Mouse (Mus musculus) CH12.LX (cell line): ENCODE measurements around the gene Plekha7. TPM values are rescaled to one million over a fixed set of nuclear protein-coding genes. Genes with fewer than 3 reads are reported as not detected.

ENCODE experiments used
- DNase-seq: peaks from one replicate; pipeline ENCODE4 v3.0.0-alpha.2; 2013; ENCODE audit errors: extremely low read depth
- H3K27ac ChIP-seq: 2 replicates; pipeline ENCODE4 v1.5.1; 2012; ENCODE audit warnings: low read depth, mild to moderate bottlenecking, control low read depth, moderate library complexity; ENCODE audit not compliant: insufficient read depth
- H3K27me3 ChIP-seq: replicated peaks from 2 replicates; pipeline ENCODE3; 2012; ENCODE audit warnings: inconsistent platforms
- H3K36me3 ChIP-seq, 2 experiments: replicated peaks in 1 of 2; 2 replicates each; pipeline versions ENCODE3 to v1.6.1; 2012; ENCODE audit warnings: inconsistent platforms in 1 of 2, low read length in 1 of 2, mild to moderate bottlenecking in 1 of 2, mixed read lengths in 1 of 2, moderate library complexity in 1 of 2; ENCODE audit not compliant: control insufficient read depth in 1 of 2, insufficient read depth in 1 of 2
- H3K4me1 ChIP-seq, 2 experiments: 2 replicates each; pipeline ENCODE4 v1.6.1; 2012; ENCODE audit warnings: inconsistent platforms in 1 of 2, moderate library complexity in 1 of 2; ENCODE audit not compliant: insufficient read depth in 2 of 2, control insufficient read depth in 1 of 2
- H3K4me2 ChIP-seq: 2 replicates; pipeline ENCODE4 v1.6.1; 2012; ENCODE audit warnings: low read depth, mild to moderate bottlenecking, control low read depth; ENCODE audit not compliant: poor library complexity, insufficient read depth, severe bottlenecking
- H3K4me3 ChIP-seq, 3 experiments: fragments of 150-350 bp in 1 of 3; sonication (generic) in 1 of 3; replicated peaks in 1 of 3; 2 replicates each; pipeline versions ENCODE3 to v1.5.1; 2011 to 2012; ENCODE audit warnings: low read depth in 2 of 3, low read length in 2 of 3, mild to moderate bottlenecking in 2 of 3, moderate library complexity in 2 of 3, control low read depth in 1 of 3, improper control_type of control experiment in 1 of 3, inconsistent platforms in 1 of 3, mixed read lengths in 1 of 3; ENCODE audit not compliant: poor library complexity in 1 of 3
- H3K79me2 ChIP-seq: replicated peaks from 2 replicates; pipeline ENCODE4 v1.6.1; 2012; ENCODE audit warnings: mild to moderate bottlenecking, moderate library complexity; ENCODE audit not compliant: control insufficient read depth, poor library complexity, insufficient read depth, severe bottlenecking; ENCODE audit errors: extremely low read depth
- H3K9ac ChIP-seq: 2 replicates; pipeline ENCODE4 v1.6.1; 2012; ENCODE audit warnings: low read depth, mild to moderate bottlenecking, control low read depth, moderate library complexity; ENCODE audit not compliant: insufficient read depth
- H3K9me3 ChIP-seq: replicated peaks from 2 replicates; pipeline ENCODE3; 2012; ENCODE audit warnings: low read length, inconsistent platforms, mixed read lengths
- CHD1 ChIP-seq: IDR thresholded peaks from 2 replicates; pipeline ENCODE4 v1.6.1; 2012; ENCODE audit warnings: low read depth, low read length, improper control_type of control experiment, inconsistent platforms
- CHD2 ChIP-seq: IDR thresholded peaks from 2 replicates; pipeline ENCODE4 v1.6.1; 2011; ENCODE audit warnings: low read length, improper control_type of control experiment
- CTCF ChIP-seq, 2 experiments: IDR thresholded peaks in 1 of 2; conservative IDR thresholded peaks in 1 of 2; 2 replicates each; pipeline ENCODE4 v1.5.1; 2011 to 2012; ENCODE audit warnings: low read depth in 2 of 2, low read length in 2 of 2, improper control_type of control experiment in 1 of 2, inconsistent platforms in 1 of 2, mild to moderate bottlenecking in 1 of 2, moderate library complexity in 1 of 2
- E2F4 ChIP-seq: IDR thresholded peaks from 2 replicates; pipeline ENCODE4 v1.6.1; 2011; ENCODE audit warnings: low read depth, low read length, improper control_type of control experiment; ENCODE audit not compliant: insufficient replicate concordance
- ELF1 ChIP-seq: IDR thresholded peaks from 2 replicates; pipeline ENCODE4 v1.6.1; 2014; ENCODE audit warnings: low read depth, mild to moderate bottlenecking, inconsistent platforms, low read length, improper control_type of control experiment
- EP300 ChIP-seq: IDR thresholded peaks from 2 replicates; pipeline ENCODE4 v1.6.1; 2011; ENCODE audit warnings: low read length, improper control_type of control experiment
- ETS1 ChIP-seq: conservative IDR thresholded peaks from 2 replicates; pipeline ENCODE4 v1.6.1; 2012; ENCODE audit warnings: low read depth, mild to moderate bottlenecking, inconsistent platforms, low read length, improper control_type of control experiment, moderate library complexity
- HCFC1 ChIP-seq: IDR thresholded peaks from 2 replicates; pipeline ENCODE4 v1.6.1; 2012; ENCODE audit warnings: low read depth, mild to moderate bottlenecking, inconsistent platforms, low read length, improper control_type of control experiment
- IRF4 ChIP-seq: IDR thresholded peaks from 2 replicates; pipeline ENCODE4 v1.6.1; 2014; ENCODE audit warnings: low read depth, mild to moderate bottlenecking, inconsistent platforms, low read length, improper control_type of control experiment
- MAFK ChIP-seq: IDR thresholded peaks from 2 replicates; pipeline ENCODE4 v1.6.1; 2011; ENCODE audit warnings: low read length, improper control_type of control experiment; ENCODE audit not compliant: insufficient replicate concordance
- MAX ChIP-seq: IDR thresholded peaks from 2 replicates; pipeline ENCODE4 v1.6.1; 2011; ENCODE audit warnings: low read length, improper control_type of control experiment
- MXI1 ChIP-seq: IDR thresholded peaks from 2 replicates; pipeline ENCODE4 v1.6.1; 2011; ENCODE audit warnings: mild to moderate bottlenecking, low read depth, low read length, improper control_type of control experiment
- NELFE ChIP-seq: IDR thresholded peaks from 2 replicates; pipeline ENCODE4 v1.6.1; 2011; ENCODE audit warnings: low read depth, low read length, improper control_type of control experiment
- NRF1 ChIP-seq: IDR thresholded peaks from 2 replicates; pipeline ENCODE4 v1.6.1; 2014; ENCODE audit warnings: low read depth, mild to moderate bottlenecking, inconsistent platforms, low read length, improper control_type of control experiment, moderate library complexity
- RAD21 ChIP-seq: IDR thresholded peaks from 2 replicates; pipeline ENCODE4 v1.6.1; 2011; ENCODE audit warnings: low read depth, mild to moderate bottlenecking, low read length, improper control_type of control experiment, moderate library complexity
- TBP ChIP-seq: conservative IDR thresholded peaks from 2 replicates; pipeline ENCODE4 v1.6.1; 2011; ENCODE audit warnings: low read depth, low read length, improper control_type of control experiment
- TCF12 ChIP-seq: IDR thresholded peaks from 2 replicates; pipeline ENCODE4 v1.6.1; 2014; ENCODE audit warnings: low read depth, mild to moderate bottlenecking, inconsistent platforms, low read length, improper control_type of control experiment
- UBTF ChIP-seq: IDR thresholded peaks from 2 replicates; pipeline ENCODE4 v1.6.1; 2012; ENCODE audit warnings: low read depth, mild to moderate bottlenecking, inconsistent platforms, low read length, improper control_type of control experiment, moderate library complexity
- USF1 ChIP-seq: IDR thresholded peaks from 2 replicates; pipeline ENCODE4 v1.6.1; 2014; ENCODE audit warnings: low read depth, mild to moderate bottlenecking, inconsistent platforms, low read length, improper control_type of control experiment
- ZC3H11A ChIP-seq: IDR thresholded peaks from 2 replicates; pipeline ENCODE4 v1.6.1; 2012; ENCODE audit warnings: low read depth, mild to moderate bottlenecking, inconsistent platforms, low read length, improper control_type of control experiment
- ZKSCAN1 ChIP-seq: IDR thresholded peaks from 2 replicates; pipeline ENCODE4 v1.6.1; 2012; ENCODE audit warnings: low read depth, inconsistent platforms, low read length, improper control_type of control experiment, borderline replicate concordance
- ZNF384 ChIP-seq: IDR thresholded peaks from 2 replicates; pipeline ENCODE4 v1.6.1; 2012; ENCODE audit warnings: low read depth, low read length, improper control_type of control experiment, inconsistent platforms
- dilution Hi-C: fragments of 300-500 bp; cut with MboI; formaldehyde crosslinking; loops from 2 replicates; pipeline ENCODE4 v1.14.3; 2020; ENCODE audit warnings: low sequenced_read_pairs; ENCODE audit not compliant: extremely low pct_unique_long_range_greater_than_20kb, extremely low pct_ligation_motif_present
- in situ Hi-C: fragments of 300-500 bp; cut with MboI; formaldehyde crosslinking; loops from 3 replicates; pipeline ENCODE4 v1.14.3; 2019; ENCODE audit warnings: low sequenced_read_pairs, low pct_ligation_motif_present, low pct_unique_long_range_greater_than_20kb, mixed read lengths
- polyA plus RNA-seq: library from polyadenylated mRNA; unstranded; fragments of >175 nt; gene quantifications from 2 replicates; pipeline ENCODE4 v1.2.1, GENCODE M21; 2012; ENCODE audit warnings: low read depth; ENCODE audit not compliant: insufficient read length
- total RNA-seq, 2 experiments: library from RNA; depleted of rRNA; stranded (reverse); fragments of 300-350 nt in 1 of 2; fragments of >200 nt in 1 of 2; gene quantifications; 2 replicates each; pipeline ENCODE4 v1.2.3; 2012 to 2014

Gene Plekha7
- total and polyA plus RNA-seq, 3 experiments: 0.59 to 1.5 (median 1.0) TPM

GRCm38 (mm10) chr7:116128286-116128685 is 179.9 kb downstream of the Plekha7 start:
- Histone ChIP-seq H3K27me3 (no peaks in the 10 kb centered on the region), H3K4me1 (peaks cover 3 to 18% of the 10 kb centered on the region in 2 experiments; a peak in 2 of 4 replicates), H3K27ac (no peak overlapping the region), H3K4me2 (no peak overlapping the region), H3K4me3 (no peak overlapping the region)
- TF ChIP-seq CHD2 (no peak), CHD1 (no peak), MAX (no peak), CTCF (conservative IDR thresholded peaks at IDR 0.05 in 1 of 2, IDR thresholded peaks at IDR 0.05 in 1 of 2; ENCODE audit: low read depth in 2 of 2, low read length in 2 of 2) (no peak), ETS1 (no peak)
- TF ChIP-seq, all 38 proteins: peak for 0
- in situ Hi-C loops: loop anchor here (25.0 kb wide), 1 partner anchor 484 kb away; no protein-coding TSS in a partner anchor
- no peak for DNase-seq
- no peaks in the 10 kb centered on the region for H3K9me3 ChIP-seq
- no peak overlapping the region for H3K9ac ChIP-seq
- dilution Hi-C loops: no loop called here
- H3K36me3 ChIP-seq: no peaks in the 10 kb centered on the region
- H3K79me2 ChIP-seq: no peaks in the 10 kb centered on the region

- Histone ChIP-seq H3K27ac (no peak overlapping the region), H3K4me2 (no peak overlapping the region)
- no peak for DNase-seq
- dilution Hi-C loops: no loop called here
- no peak for TF ChIP-seq UBTF
- no peak for TF ChIP-seq ELF1
- no peak for TF ChIP-seq TBP
- TF ChIP-seq ETS1: no peak
- no peak for TF ChIP-seq ZKSCAN1
- TF ChIP-seq RAD21: no peak
- no peak for TF ChIP-seq E2F4
- TF ChIP-seq TCF12: no peak
- TF ChIP-seq MAFK: no peak
- no peak for TF ChIP-seq MXI1
- TF ChIP-seq NELFE: no peak
- no peak for TF ChIP-seq ZNF384
- no peak for TF ChIP-seq EP300
- TF ChIP-seq MAX: no peak
- TF ChIP-seq IRF4: no peak
- TF ChIP-seq USF1: no peak
- no peak for TF ChIP-seq HCFC1
- no peak for TF ChIP-seq NRF1
- no peak for TF ChIP-seq ZC3H11A
- TF ChIP-seq, all 38 proteins: peak for 0
- Histone ChIP-seq H3K27me3 (no peaks in the 10 kb centered on the region), H3K4me3 (no peak overlapping the region), H3K9me3 (no peaks in the 10 kb centered on the region), H3K36me3 (no peaks in the 10 kb centered on the region), H3K4me1 (peaks cover 3 to 12% of the 10 kb centered on the region in 2 experiments; a peak in 2 of 4 replicates), H3K9ac (no peak overlapping the region), H3K79me2 (no peaks in the 10 kb centered on the region)
- in situ Hi-C loops: loop anchor here (25.0 kb wide), 1 partner anchor 485 kb away; no protein-coding TSS in a partner anchor
These were observed 181.1 kb downstream of the Plekha7 start for GRCm38 (mm10) chr7:116127052-116127451.
